Mouse (Mus musculus) megakaryocyte progenitor cell, adult 5-6 weeks (primary cell): Measurements from ENCODE around the gene Sdhb. TPM values are rescaled to one million over a fixed set of nuclear protein-coding genes. Genes with fewer than 3 reads are reported as not detected.

Experiments
- ATAC-seq: replicated peaks from 2 replicates; pipeline ENCODE4 v1.8.0; 2016; ENCODE audit warnings: mild to moderate bottlenecking, moderate TSS enrichment, inconsistent platforms; ENCODE audit not compliant: poor library complexity
- total RNA-seq, 2 experiments: library from RNA; stranded (forward) in 1 of 2; stranded (reverse) in 1 of 2; fragments of 157-497, 149-512 nt in 1 of 2; fragments of 200-1000 nt in 1 of 2; gene quantifications; 2 replicates each; pipeline versions ENCODE4 v1.2.3 to v1.2.4; 2015 to 2017

The Sdhb gene
- total RNA-seq, 2 experiments from 2014 or later, result 129 to 160 TPM

- no peak for ATAC-seq
These were observed 13.2 kb upstream of the Sdhb start for GRCm38 (mm10) chr4:140947487-140948440.

- ATAC-seq, result no peak
These were observed 12.5 kb upstream of the Sdhb start for GRCm38 (mm10) chr4:140948481-140948880.

GRCm38 (mm10) chr4:140949052-140949451, 12.0 kb upstream of the Sdhb start:
- no peak for ATAC-seq

- no peak for ATAC-seq
These were observed 11.4 kb upstream of the Sdhb start for GRCm38 (mm10) chr4:140949616-140950015.

- no peak for ATAC-seq
These were observed 10.4 kb upstream of the Sdhb start for GRCm38 (mm10) chr4:140950574-140950973.

- ATAC-seq, result peak; percentile 64
These were observed 9.0 kb upstream of the Sdhb start for GRCm38 (mm10) chr4:140951861-140952641.

GRCm38 (mm10) chr4:140957131-140957702, 3.8 kb upstream of the Sdhb start:
- ATAC-seq, result no peak

- ATAC-seq, result peak; percentile 62
These were observed 3.3 kb upstream of the Sdhb start for GRCm38 (mm10) chr4:140957725-140958124.

GRCm38 (mm10) chr4:140958319-140958718, 2.7 kb upstream of the Sdhb start:
- no peak for ATAC-seq

GRCm38 (mm10) chr4:140959128-140959679, 1.8 kb upstream of the Sdhb start:
- no peak for ATAC-seq

- ATAC-seq, result no peak
These were observed 1.1 kb upstream of the Sdhb start for GRCm38 (mm10) chr4:140959715-140960479.

- peak; percentile 2 for ATAC-seq
These were observed 634 bp downstream of the Sdhb start for GRCm38 (mm10) chr4:140961467-140962206.

- no peak for ATAC-seq
These were observed 1.4 kb downstream of the Sdhb start for GRCm38 (mm10) chr4:140962207-140962909.

- ATAC-seq, result no peak
These were observed 1.9 kb downstream of the Sdhb start for GRCm38 (mm10) chr4:140962950-140963349.

- no peak for ATAC-seq
These were observed 3.1 kb downstream of the Sdhb start for GRCm38 (mm10) chr4:140963941-140964597.

- peak; percentile 56 for ATAC-seq
These were observed 3.6 kb downstream of the Sdhb start for GRCm38 (mm10) chr4:140964620-140965019.

- no peak for ATAC-seq
These were observed 6.6 kb downstream of the Sdhb start for GRCm38 (mm10) chr4:140967386-140968159.

- no peak for ATAC-seq
These were observed 10.7 kb downstream of the Sdhb start for GRCm38 (mm10) chr4:140971691-140972090.
